Mouse (Mus musculus): ENCODE data around the gene Mon2. TPM values are rescaled to one million over a fixed set of nuclear protein-coding genes. Genes with fewer than 3 reads are reported as not detected.
"Not testable (repeated sequence)": the region's sequence is repeated elsewhere in the genome, so short reads cannot be mapped to it uniquely, and the experiment has no call there.

Mon2 gene
- total RNA-seq, 2 experiments from 2014 or later, result 79.9 to 92.2 TPM

- no peak for DNase-seq
Measured at GRCm38 (mm10) chr10:123060831-123061230, 15.5 kb downstream of the Mon2 start.

GRCm38 (mm10) chr10:123057082-123057481 lies 19.2 kb downstream of the Mon2 start:
- DNase-seq, result no peak

GRCm38 (mm10) chr10:123056463-123056862 lies 19.8 kb downstream of the Mon2 start:
- DNase-seq, result no peak

GRCm38 (mm10) chr10:123055205-123056000 lies 20.9 kb downstream of the Mon2 start:
- no peak for DNase-seq

- no peak for DNase-seq
Measured at GRCm38 (mm10) chr10:123053557-123053956, 22.7 kb downstream of the Mon2 start.

GRCm38 (mm10) chr10:123052021-123052420 lies 24.3 kb downstream of the Mon2 start:
- DNase-seq, result no peak

GRCm38 (mm10) chr10:123048730-123049129 lies 27.6 kb downstream of the Mon2 start:
- DNase-seq, result no peak

- no peak for DNase-seq
Measured at GRCm38 (mm10) chr10:123039936-123040335, 36.4 kb downstream of the Mon2 start.

GRCm38 (mm10) chr10:123032078-123032646 lies 44.1 kb downstream of the Mon2 start:
- DNase-seq, result no peak

GRCm38 (mm10) chr10:123031449-123031848 lies 44.9 kb downstream of the Mon2 start:
- DNase-seq, result no peak

- DNase-seq, result no peak
Measured at GRCm38 (mm10) chr10:123030589-123030988, 45.7 kb downstream of the Mon2 start.

GRCm38 (mm10) chr10:123028949-123029348 lies 47.4 kb downstream of the Mon2 start:
- DNase-seq, result no peak

- DNase-seq, result not testable (repeated sequence)
Measured at GRCm38 (mm10) chr10:123026736-123027135, 49.6 kb downstream of the Mon2 start.

- no peak for DNase-seq
Measured at GRCm38 (mm10) chr10:123013435-123013834, 62.9 kb downstream of the Mon2 start.

GRCm38 (mm10) chr10:123011421-123011820 lies 64.9 kb downstream of the Mon2 start:
- DNase-seq, result no peak

- DNase-seq, result no peak
Measured at GRCm38 (mm10) chr10:123005237-123006185, 70.8 kb downstream of the Mon2 start.

GRCm38 (mm10) chr10:123004475-123005236 lies 71.6 kb downstream of the Mon2 start:
- DNase-seq, result no peak

- DNase-seq, result no peak
Measured at GRCm38 (mm10) chr10:123001985-123002384, 74.3 kb downstream of the Mon2 start.

GRCm38 (mm10) chr10:123001363-123001762 lies 74.9 kb downstream of the Mon2 start:
- no peak for DNase-seq

- no peak for DNase-seq
Measured at GRCm38 (mm10) chr10:122999356-122999755, 76.9 kb downstream of the Mon2 start.

- DNase-seq, result no peak
Measured at GRCm38 (mm10) chr10:122997852-122998251, 78.5 kb downstream of the Mon2 start.
